Mouse (Mus musculus): Measurements from ENCODE around the gene Neurog1. TPM values are rescaled to one million over a fixed set of nuclear protein-coding genes. Genes with fewer than 3 reads are reported as not detected.

Neurog1 gene
- not detected in 2 replicates for polyA plus RNA-seq (2011; ENCODE audit: insufficient read length, low read depth, missing spikeins)

GRCm38 (mm10) chr13:56251924-56252619 lies at the start of gene Neurog1:
TSS of gene Neurog1 (minus strand) at chr13:56252163.
- Histone ChIP-seq H3K4me3 (ENCODE audit: insufficient read depth, low read length) (no peak within 1 kb of the TSS), H3K27ac (ENCODE audit: insufficient read depth, low read length) (no peak within 1 kb of the TSS), H3K4me1 (ENCODE audit: control insufficient read depth, insufficient read depth, low read length) (no peaks in the 10 kb centered on the region)
- no peak for TF ChIP-seq CTCF (IDR thresholded peaks at IDR 0.05; ENCODE audit: borderline replicate concordance, insufficient read depth, low read length)
- TF ChIP-seq POLR2A (IDR thresholded peaks at IDR 0.05; ENCODE audit: low read depth, low read length), result no peak

- TF ChIP-seq CTCF (IDR thresholded peaks at IDR 0.05; ENCODE audit: borderline replicate concordance, insufficient read depth, low read length), result no peak
- TF ChIP-seq POLR2A (IDR thresholded peaks at IDR 0.05; ENCODE audit: low read depth, low read length), result no peak
- no peaks in the 10 kb centered on the region for H3K4me1 ChIP-seq (ENCODE audit: control insufficient read depth, insufficient read depth, low read length)
Measured at GRCm38 (mm10) chr13:56299336-56299735, 47.4 kb upstream of the Neurog1 start.

GRCm38 (mm10) chr13:56296659-56297020 lies 44.7 kb upstream of the Neurog1 start:
- Histone ChIP-seq H3K4me3 (ENCODE audit: insufficient read depth, low read length) (peak overlapping the region; percentile 57), H3K27ac (ENCODE audit: insufficient read depth, low read length) (no peak overlapping the region), H3K4me1 (ENCODE audit: control insufficient read depth, insufficient read depth, low read length) (no peaks in the 10 kb centered on the region)
- TF ChIP-seq POLR2A (IDR thresholded peaks at IDR 0.05; ENCODE audit: low read depth, low read length) (no peak), CTCF (IDR thresholded peaks at IDR 0.05; ENCODE audit: borderline replicate concordance, insufficient read depth, low read length) (no peak)

More at GRCm38 (mm10) chr13:56299336-56299735, 47.4 kb upstream of the Neurog1 start:
- Histone ChIP-seq H3K27ac (ENCODE audit: insufficient read depth, low read length) (no peak overlapping the region), H3K4me3 (ENCODE audit: insufficient read depth, low read length) (no peak overlapping the region)

- Histone ChIP-seq H3K27ac (ENCODE audit: insufficient read depth, low read length) (no peak within 1 kb of the TSS), H3K4me3 (ENCODE audit: insufficient read depth, low read length) (peak within 1 kb of the TSS; percentile 57), H3K4me1 (ENCODE audit: control insufficient read depth, insufficient read depth, low read length) (no peaks in the 10 kb centered on the region)
- TF ChIP-seq POLR2A (IDR thresholded peaks at IDR 0.05; ENCODE audit: low read depth, low read length) (peak; percentile 68), CTCF (IDR thresholded peaks at IDR 0.05; ENCODE audit: borderline replicate concordance, insufficient read depth, low read length) (no peak)
Measured at GRCm38 (mm10) chr13:56295943-56296658, 44.1 kb upstream of the Neurog1 start, which contains the start of gene Cxcl14. TSS of gene Cxcl14 (minus strand) at chr13:56296551.

GRCm38 (mm10) chr13:56295586-56295942 lies 43.6 kb upstream of the Neurog1 start:
- H3K4me3 ChIP-seq (ENCODE audit: insufficient read depth, low read length), result peak overlapping the region; percentile 57
- TF ChIP-seq CTCF (IDR thresholded peaks at IDR 0.05; ENCODE audit: borderline replicate concordance, insufficient read depth, low read length) (no peak), POLR2A (IDR thresholded peaks at IDR 0.05; ENCODE audit: low read depth, low read length) (no peak)
- no peaks in the 10 kb centered on the region for H3K4me1 ChIP-seq (ENCODE audit: control insufficient read depth, insufficient read depth, low read length)
- no peak overlapping the region for H3K27ac ChIP-seq (ENCODE audit: insufficient read depth, low read length)

GRCm38 (mm10) chr13:56294908-56295307 lies 42.9 kb upstream of the Neurog1 start:
- TF ChIP-seq CTCF (IDR thresholded peaks at IDR 0.05; ENCODE audit: borderline replicate concordance, insufficient read depth, low read length), result no peak
- TF ChIP-seq POLR2A (IDR thresholded peaks at IDR 0.05; ENCODE audit: low read depth, low read length), result no peak
- no peak overlapping the region for H3K27ac ChIP-seq (ENCODE audit: insufficient read depth, low read length)
- H3K4me3 ChIP-seq (ENCODE audit: insufficient read depth, low read length), result peak overlapping the region; percentile 57
- no peaks in the 10 kb centered on the region for H3K4me1 ChIP-seq (ENCODE audit: control insufficient read depth, insufficient read depth, low read length)

GRCm38 (mm10) chr13:56289998-56290397 lies 38.0 kb upstream of the Neurog1 start:
- TF ChIP-seq POLR2A (IDR thresholded peaks at IDR 0.05; ENCODE audit: low read depth, low read length), result no peak
- no peak overlapping the region for H3K4me3 ChIP-seq (ENCODE audit: insufficient read depth, low read length)

GRCm38 (mm10) chr13:56289261-56289660 lies 37.3 kb upstream of the Neurog1 start:
- H3K4me3 ChIP-seq (ENCODE audit: insufficient read depth, low read length), result no peak overlapping the region
- no peaks in the 10 kb centered on the region for H3K4me1 ChIP-seq (ENCODE audit: control insufficient read depth, insufficient read depth, low read length)
- no peak overlapping the region for H3K27ac ChIP-seq (ENCODE audit: insufficient read depth, low read length)
- TF ChIP-seq CTCF (IDR thresholded peaks at IDR 0.05; ENCODE audit: borderline replicate concordance, insufficient read depth, low read length), result no peak
- no peak for TF ChIP-seq POLR2A (IDR thresholded peaks at IDR 0.05; ENCODE audit: low read depth, low read length)

More at GRCm38 (mm10) chr13:56289998-56290397, 38.0 kb upstream of the Neurog1 start:
- H3K27ac ChIP-seq (ENCODE audit: insufficient read depth, low read length), result no peak overlapping the region
- H3K4me1 ChIP-seq (ENCODE audit: control insufficient read depth, insufficient read depth, low read length), result no peaks in the 10 kb centered on the region

GRCm38 (mm10) chr13:56288601-56289000 lies 36.6 kb upstream of the Neurog1 start:
- no peak for TF ChIP-seq CTCF (IDR thresholded peaks at IDR 0.05; ENCODE audit: borderline replicate concordance, insufficient read depth, low read length)
- no peak for TF ChIP-seq POLR2A (IDR thresholded peaks at IDR 0.05; ENCODE audit: low read depth, low read length)
- Histone ChIP-seq H3K4me1 (ENCODE audit: control insufficient read depth, insufficient read depth, low read length) (no peaks in the 10 kb centered on the region), H3K27ac (ENCODE audit: insufficient read depth, low read length) (no peak overlapping the region), H3K4me3 (ENCODE audit: insufficient read depth, low read length) (no peak overlapping the region)

- Histone ChIP-seq H3K4me3 (ENCODE audit: insufficient read depth, low read length) (no peak overlapping the region), H3K27ac (ENCODE audit: insufficient read depth, low read length) (no peak overlapping the region), H3K4me1 (ENCODE audit: control insufficient read depth, insufficient read depth, low read length) (no peaks in the 10 kb centered on the region)
- TF ChIP-seq CTCF (IDR thresholded peaks at IDR 0.05; ENCODE audit: borderline replicate concordance, insufficient read depth, low read length) (no peak), POLR2A (IDR thresholded peaks at IDR 0.05; ENCODE audit: low read depth, low read length) (no peak)
Measured at GRCm38 (mm10) chr13:56287091-56287490, 35.1 kb upstream of the Neurog1 start.

Measured in embryonic fibroblast, embryonic 13.5 days (primary cell).